Mouse (Mus musculus) neural tube, embryonic 15.5 days (tissue): ENCODE measurements around the gene Wscd2. TPM values are rescaled to one million over a fixed set of nuclear protein-coding genes. Genes with fewer than 3 reads are reported as not detected.

ENCODE experiments used
- ATAC-seq: fragments of 200-750 bp; cut with Nextera tagmentation; 2 replicates; pipeline ENCODE4 v1.8.0; 2017; ENCODE audit warnings: mild to moderate bottlenecking, moderate TSS enrichment, moderate library complexity; ENCODE audit not compliant: low FRiP score
- H3K27ac ChIP-seq: fragments of 300-500 bp; sonication (generic); replicated peaks from 2 replicates; pipeline ENCODE4 v1.5.1; 2015; ENCODE audit warnings: mild to moderate bottlenecking, inconsistent platforms
- H3K27me3 ChIP-seq: fragments of 300-500 bp; sonication (generic); replicated peaks from 2 replicates; pipeline ENCODE4 v1.6.1; 2015; ENCODE audit warnings: inconsistent platforms
- H3K36me3 ChIP-seq: fragments of 300-500 bp; sonication (generic); 2 replicates; pipeline ENCODE4 v1.6.1; 2015; ENCODE audit warnings: inconsistent platforms
- H3K4me1 ChIP-seq: fragments of 300-500 bp; sonication (generic); 2 replicates; pipeline ENCODE4 v1.6.1; 2015; ENCODE audit warnings: inconsistent platforms
- H3K4me2 ChIP-seq: fragments of 300-500 bp; sonication (generic); 2 replicates; pipeline ENCODE4 v1.6.1; 2015; ENCODE audit warnings: inconsistent platforms, mild to moderate bottlenecking, moderate library complexity
- H3K4me3 ChIP-seq: fragments of 300-500 bp; sonication (generic); replicated peaks from 2 replicates; pipeline ENCODE4 v1.5.1; 2015; ENCODE audit warnings: mild to moderate bottlenecking, inconsistent platforms
- H3K9ac ChIP-seq: fragments of 300-500 bp; sonication (generic); replicated peaks from 2 replicates; pipeline ENCODE4 v1.6.1; 2015; ENCODE audit warnings: mild to moderate bottlenecking, inconsistent platforms
- H3K9me3 ChIP-seq: fragments of 300-500 bp; sonication (generic); replicated peaks from 2 replicates; pipeline ENCODE4 v1.6.1; 2016; ENCODE audit warnings: inconsistent platforms
- WGBS: fragments of 180-500 bp; shearing (Covaris S2); methylation state at CpG from one replicate; pipeline ENCODE4 v1.1.7; 2015; ENCODE audit warnings: mixed read lengths; 5-methylcytosine and 5-hydroxymethylcytosine counted together
- polyA plus RNA-seq: library from polyadenylated mRNA; unstranded; fragments of >200 nt; fragmentation: Nextera tagmentation; extraction: Ambion mirVana; gene quantifications from 2 replicates; pipeline ENCODE4 v1.2.1, GENCODE M21; 2015

Gene Wscd2
- polyA plus RNA-seq, 1 experiment from 2014 or later: 22.6 TPM

- ATAC-seq: no peak
- Histone ChIP-seq H3K4me3 (no peak overlapping the region), H3K36me3 (no peaks in the 10 kb centered on the region), H3K27ac (no peak overlapping the region), H3K4me2 (no peak overlapping the region), H3K9me3 (no peaks in the 10 kb centered on the region), H3K4me1 (no peaks in the 10 kb centered on the region), H3K27me3 (no peaks in the 10 kb centered on the region; the same call in 1 of the 2 replicates), H3K9ac (no peak overlapping the region)
- 51% methylated on average over 5 of the region's 5 CpGs for WGBS
These were observed 9.7 kb upstream of the Wscd2 start for GRCm38 (mm10) chr5:113480451-113480850.

GRCm38 (mm10) chr5:113485584-113486162 lies 4.5 kb upstream of the Wscd2 start:
- peaks cover 6% of the 10 kb centered on the region; the same call in 1 of the 2 replicates for H3K4me1 ChIP-seq
- H3K27ac ChIP-seq: no peak overlapping the region
- no peak overlapping the region for H3K4me2 ChIP-seq
- WGBS: 80% methylated on average over 11 of the region's 11 CpGs
- no peaks in the 10 kb centered on the region; the same call in 1 of the 2 replicates for H3K27me3 ChIP-seq
- H3K4me3 ChIP-seq: no peak overlapping the region
- no peaks in the 10 kb centered on the region for H3K9me3 ChIP-seq
- no peak overlapping the region for H3K9ac ChIP-seq
- no peak for ATAC-seq
- no peaks in the 10 kb centered on the region for H3K36me3 ChIP-seq

- no peaks in the 10 kb centered on the region; the same call in 1 of the 2 replicates for H3K27me3 ChIP-seq
- WGBS: 83% methylated on average over 8 of the region's 8 CpGs
- ATAC-seq: no peak
- H3K4me3 ChIP-seq: no peak overlapping the region
- no peak overlapping the region for H3K27ac ChIP-seq
- H3K4me1 ChIP-seq: peaks cover 27% of the 10 kb centered on the region
- H3K9me3 ChIP-seq: no peaks in the 10 kb centered on the region
- no peaks in the 10 kb centered on the region for H3K36me3 ChIP-seq
- H3K4me2 ChIP-seq: no peak overlapping the region
- no peak overlapping the region for H3K9ac ChIP-seq
These were observed 2.3 kb upstream of the Wscd2 start for GRCm38 (mm10) chr5:113487879-113488278.

- Histone ChIP-seq H3K4me1 (peaks cover 45% of the 10 kb centered on the region), H3K36me3 (no peaks in the 10 kb centered on the region), H3K27me3 (no peaks in the 10 kb centered on the region), H3K4me3 (no peak overlapping the region), H3K9ac (no peak overlapping the region), H3K9me3 (no peaks in the 10 kb centered on the region), H3K27ac (no peak overlapping the region), H3K4me2 (peak overlapping the region; percentile 78)
- WGBS: 97% methylated on average over 9 of the region's 9 CpGs
- no peak for ATAC-seq
These were observed 516 bp upstream of the Wscd2 start for GRCm38 (mm10) chr5:113489617-113490016.

GRCm38 (mm10) chr5:113490467-113491260 lies 531 bp downstream of the Wscd2 start:
- H3K9ac ChIP-seq: peak overlapping the region; percentile 67
- H3K4me1 ChIP-seq: peaks cover 45% of the 10 kb centered on the region
- under 1% methylated on average over 61 of the region's 63 CpGs for WGBS
- no peaks in the 10 kb centered on the region for H3K27me3 ChIP-seq
- no peaks in the 10 kb centered on the region for H3K9me3 ChIP-seq
- H3K4me2 ChIP-seq: peak overlapping the region; percentile 78
- ATAC-seq: peak; percentile 79
- H3K27ac ChIP-seq: peak overlapping the region; percentile 73
- peak overlapping the region; percentile 56 for H3K4me3 ChIP-seq
- H3K36me3 ChIP-seq: no peaks in the 10 kb centered on the region

- WGBS: 74% methylated on average over 4 of the region's 4 CpGs
- no peak for ATAC-seq
- no peaks in the 10 kb centered on the region for H3K27me3 ChIP-seq
- H3K9ac ChIP-seq: peak overlapping the region; percentile 67
- peak overlapping the region; percentile 78 for H3K4me2 ChIP-seq
- H3K4me3 ChIP-seq: peak overlapping the region; percentile 56
- H3K9me3 ChIP-seq: no peaks in the 10 kb centered on the region
- no peaks in the 10 kb centered on the region for H3K36me3 ChIP-seq
- peaks cover 45% of the 10 kb centered on the region for H3K4me1 ChIP-seq
- peak overlapping the region; percentile 73 for H3K27ac ChIP-seq
These were observed 1.4 kb downstream of the Wscd2 start for GRCm38 (mm10) chr5:113491552-113491951.

GRCm38 (mm10) chr5:113491988-113492387 lies 1.9 kb downstream of the Wscd2 start:
- peak overlapping the region; percentile 67 for H3K9ac ChIP-seq
- WGBS: 67% methylated on average over 3 of the region's 3 CpGs

GRCm38 (mm10) chr5:113492417-113493035 lies 2.4 kb downstream of the Wscd2 start:
- Histone ChIP-seq H3K27ac (peak overlapping the region; percentile 71), H3K4me3 (peak overlapping the region; percentile 56), H3K4me1 (peaks cover 45% of the 10 kb centered on the region), H3K9me3 (no peaks in the 10 kb centered on the region), H3K27me3 (no peaks in the 10 kb centered on the region), H3K4me2 (peak overlapping the region; percentile 78), H3K36me3 (no peaks in the 10 kb centered on the region), H3K9ac (peak overlapping the region; percentile 67)
- no peak for ATAC-seq
- 7% methylated on average over 7 of the region's 7 CpGs for WGBS

More at GRCm38 (mm10) chr5:113491988-113492387, 1.9 kb downstream of the Wscd2 start:
- Histone ChIP-seq H3K36me3 (no peaks in the 10 kb centered on the region), H3K4me2 (peak overlapping the region; percentile 78), H3K4me3 (peak overlapping the region; percentile 56), H3K4me1 (peaks cover 45% of the 10 kb centered on the region), H3K27ac (peak overlapping the region; percentile 73), H3K27me3 (no peaks in the 10 kb centered on the region), H3K9me3 (no peaks in the 10 kb centered on the region)
- no peak for ATAC-seq

- peak overlapping the region; percentile 71 for H3K27ac ChIP-seq
- H3K4me1 ChIP-seq: peaks cover 45% of the 10 kb centered on the region
- peak overlapping the region; percentile 38; the same call in 1 of the 2 replicates for H3K9ac ChIP-seq
These were observed 3.9 kb downstream of the Wscd2 start for GRCm38 (mm10) chr5:113493997-113494396.

GRCm38 (mm10) chr5:113496926-113497325 lies 6.8 kb downstream of the Wscd2 start:
- H3K36me3 ChIP-seq: no peaks in the 10 kb centered on the region
- H3K27ac ChIP-seq: no peak overlapping the region
- no peak overlapping the region for H3K4me3 ChIP-seq
- 59% methylated on average over 3 of the region's 3 CpGs for WGBS
- no peak overlapping the region for H3K4me2 ChIP-seq
- ATAC-seq: no peak
- H3K4me1 ChIP-seq: peaks cover 27% of the 10 kb centered on the region
- H3K9me3 ChIP-seq: no peaks in the 10 kb centered on the region
- H3K27me3 ChIP-seq: no peaks in the 10 kb centered on the region
- no peak overlapping the region for H3K9ac ChIP-seq

More at GRCm38 (mm10) chr5:113493997-113494396, 3.9 kb downstream of the Wscd2 start:
- no peak for ATAC-seq
- Histone ChIP-seq H3K27me3 (no peaks in the 10 kb centered on the region), H3K36me3 (no peaks in the 10 kb centered on the region), H3K4me3 (peak overlapping the region; percentile 56), H3K4me2 (peak overlapping the region; percentile 78), H3K9me3 (no peaks in the 10 kb centered on the region)
- WGBS: 67% methylated on average over 8 of the region's 8 CpGs

GRCm38 (mm10) chr5:113499421-113499820 lies 9.3 kb downstream of the Wscd2 start:
- ATAC-seq: no peak
- Histone ChIP-seq H3K4me2 (no peak overlapping the region), H3K9ac (no peak overlapping the region), H3K9me3 (no peaks in the 10 kb centered on the region), H3K36me3 (no peaks in the 10 kb centered on the region), H3K27me3 (no peaks in the 10 kb centered on the region), H3K4me1 (peaks cover 19% of the 10 kb centered on the region), H3K4me3 (no peak overlapping the region), H3K27ac (no peak overlapping the region)
- 89% methylated on average over 11 of the region's 11 CpGs for WGBS
